Mouse (Mus musculus) stomach, postnatal 0 days (tissue): Measurements from ENCODE around the gene Cyth4. TPM values are rescaled to one million over a fixed set of nuclear protein-coding genes. Genes with fewer than 3 reads are reported as not detected.

Source experiments
- ATAC-seq: fragments of 200-750 bp; cut with Nextera tagmentation; 2 replicates; pipeline ENCODE4 v1.8.0; 2017; ENCODE audit not compliant: low FRiP score, low TSS enrichment
- DNase-seq: peaks from one replicate; pipeline ENCODE4 v3.0.0-alpha.2; 2016; ENCODE audit warnings: low spot score
- H3K27ac ChIP-seq: fragments of 300-500 bp; sonication (generic); replicated peaks from 2 replicates; pipeline ENCODE4 v1.5.1; 2014; ENCODE audit warnings: mild to moderate bottlenecking, control low read depth
- H3K27me3 ChIP-seq: fragments of 300-500 bp; sonication (generic); 2 replicates; pipeline ENCODE4 v1.6.1; 2014; ENCODE audit warnings: low read length; ENCODE audit not compliant: control insufficient read depth, insufficient read depth
- H3K36me3 ChIP-seq: fragments of 300-500 bp; sonication (generic); 2 replicates; pipeline ENCODE4 v1.6.1; 2014; ENCODE audit warnings: low read length, mixed read lengths; ENCODE audit not compliant: control insufficient read depth, insufficient read depth
- H3K4me1 ChIP-seq: fragments of 300-500 bp; sonication (generic); replicated peaks from 2 replicates; pipeline ENCODE4 v1.6.1; 2014; ENCODE audit warnings: antibody characterized with exemption; ENCODE audit not compliant: control insufficient read depth, insufficient read depth
- H3K4me2 ChIP-seq: fragments of 300-500 bp; sonication (generic); replicated peaks from 2 replicates; pipeline ENCODE4 v1.6.1; 2014; ENCODE audit warnings: low read depth, mild to moderate bottlenecking, control low read depth, moderate library complexity
- H3K4me3 ChIP-seq: fragments of 300-500 bp; sonication (generic); 2 replicates; pipeline ENCODE4 v1.5.1; 2014; ENCODE audit warnings: low read depth, low read length, control low read depth
- H3K9ac ChIP-seq: fragments of 300-500 bp; sonication (generic); 2 replicates; pipeline ENCODE4 v1.6.1; 2014; ENCODE audit warnings: mild to moderate bottlenecking, low read length, control low read depth, mixed read lengths
- H3K9me3 ChIP-seq: fragments of 300-500 bp; sonication (generic); 2 replicates; pipeline ENCODE4 v1.6.1; 2016; ENCODE audit warnings: low read length; ENCODE audit not compliant: control insufficient read depth
- CTCF ChIP-seq: IDR thresholded peaks from 2 replicates; pipeline ENCODE4 v1.5.1; 2016; ENCODE audit warnings: antibody characterized with exemption, low read depth, mild to moderate bottlenecking, moderate library complexity
- EP300 ChIP-seq: optimal IDR thresholded peaks from 2 replicates; pipeline ENCODE3; 2016; ENCODE audit warnings: antibody characterized with exemption
- WGBS: fragments of 180-500 bp; shearing (Covaris S2); extraction: QIAGEN DNeasy Blood & Tissue Kit; methylation state at CpG from one replicate; pipeline ENCODE4 v1.1.7; 2014; 5-methylcytosine and 5-hydroxymethylcytosine counted together
- polyA plus RNA-seq: library from polyadenylated mRNA; unstranded; fragments of >200 nt; fragmentation: Nextera tagmentation; extraction: Ambion mirVana; gene quantifications from 2 replicates; pipeline ENCODE4 v1.2.1, GENCODE M21; 2015

Cyth4 gene
- polyA plus RNA-seq, 1 experiment from 2014 or later, result 5.8 TPM

- H3K36me3 ChIP-seq, result no peaks in the 10 kb centered on the region
- no peak for ATAC-seq
Observed at GRCm38 (mm10) chr15:78564764-78565435, 31.9 kb upstream of the Cyth4 start.

GRCm38 (mm10) chr15:78567608-78568120 lies 29.2 kb upstream of the Cyth4 start:
- TF ChIP-seq CTCF (no peak), EP300 (no peak)
- ATAC-seq (no peak), DNase-seq (no peak)
- Histone ChIP-seq H3K9ac (no peak overlapping the region), H3K4me1 (no peaks in the 10 kb centered on the region), H3K36me3 (no peaks in the 10 kb centered on the region), H3K27ac (no peak overlapping the region), H3K27me3 (no peaks in the 10 kb centered on the region), H3K4me2 (no peak overlapping the region), H3K9me3 (no peaks in the 10 kb centered on the region), H3K4me3 (no peak overlapping the region)
- WGBS, result 60% methylated on average over 9 of the region's 9 CpGs

More at GRCm38 (mm10) chr15:78564764-78565435, 31.9 kb upstream of the Cyth4 start:
- Histone ChIP-seq H3K4me2 (no peak overlapping the region), H3K4me1 (no peaks in the 10 kb centered on the region), H3K4me3 (no peak overlapping the region), H3K27ac (no peak overlapping the region), H3K9ac (no peak overlapping the region), H3K27me3 (no peaks in the 10 kb centered on the region), H3K9me3 (no peaks in the 10 kb centered on the region)
- 62% methylated on average over 11 of the region's 11 CpGs for WGBS
- DNase-seq, result no peak
- TF ChIP-seq EP300, result no peak

- Histone ChIP-seq H3K27ac (no peak overlapping the region), H3K36me3 (no peaks in the 10 kb centered on the region), H3K4me3 (no peak overlapping the region), H3K9ac (no peak overlapping the region), H3K4me2 (no peak overlapping the region), H3K4me1 (no peaks in the 10 kb centered on the region), H3K27me3 (no peaks in the 10 kb centered on the region), H3K9me3 (no peaks in the 10 kb centered on the region)
- WGBS, result 93% methylated on average over 5 of the region's 5 CpGs
- no peak for DNase-seq
- TF ChIP-seq CTCF (no peak), EP300 (no peak)
- ATAC-seq, result no peak
Observed at GRCm38 (mm10) chr15:78570170-78570569, 26.7 kb upstream of the Cyth4 start.

GRCm38 (mm10) chr15:78571554-78572269 lies 25.1 kb upstream of the Cyth4 start:
- no peaks in the 10 kb centered on the region for H3K9me3 ChIP-seq
- no peak for TF ChIP-seq CTCF
- no peak for TF ChIP-seq EP300
- no peaks in the 10 kb centered on the region for H3K36me3 ChIP-seq
- H3K9ac ChIP-seq, result no peak overlapping the region
- H3K4me3 ChIP-seq, result no peak overlapping the region
- DNase-seq (no peak), ATAC-seq (no peak)
- WGBS, result 49% methylated on average over 16 of the region's 16 CpGs
- H3K27me3 ChIP-seq, result no peaks in the 10 kb centered on the region
- no peak overlapping the region for H3K27ac ChIP-seq
- no peak overlapping the region for H3K4me2 ChIP-seq
- no peaks in the 10 kb centered on the region for H3K4me1 ChIP-seq

GRCm38 (mm10) chr15:78572270-78572600 lies 24.6 kb upstream of the Cyth4 start:
- no peak overlapping the region for H3K4me3 ChIP-seq
- WGBS, result 79% methylated on average over 5 of the region's 5 CpGs
- H3K4me2 ChIP-seq, result no peak overlapping the region
- H3K9ac ChIP-seq, result no peak overlapping the region
- no peaks in the 10 kb centered on the region for H3K36me3 ChIP-seq
- H3K9me3 ChIP-seq, result no peaks in the 10 kb centered on the region
- TF ChIP-seq CTCF (no peak), EP300 (no peak)
- no peak for ATAC-seq
- no peaks in the 10 kb centered on the region for H3K4me1 ChIP-seq
- DNase-seq, result no peak
- H3K27ac ChIP-seq, result no peak overlapping the region
- no peaks in the 10 kb centered on the region for H3K27me3 ChIP-seq

GRCm38 (mm10) chr15:78572658-78573397 lies 24.0 kb upstream of the Cyth4 start, which contains the start of gene Rac2:
TSS of gene Rac2 (minus strand) at chr15:78572783.
- Histone ChIP-seq H3K4me3 (no peak within 1 kb of the TSS), H3K9ac (no peak within 1 kb of the TSS), H3K36me3 (no peaks in the 10 kb centered on the region), H3K27ac (no peak within 1 kb of the TSS), H3K27me3 (no peaks in the 10 kb centered on the region), H3K4me1 (no peaks in the 10 kb centered on the region), H3K9me3 (no peaks in the 10 kb centered on the region), H3K4me2 (no peak within 1 kb of the TSS)
- ATAC-seq, result no peak
- TF ChIP-seq CTCF (no peak), EP300 (no peak)
- DNase-seq, result no peak
- WGBS, result 72% methylated on average over 8 of the region's 8 CpGs
